Mouse (Mus musculus) thymus, postnatal 36 days (tissue): ENCODE results near the gene Ttc14.
A peak's percentile ranks its signal among the peaks of the same experiment; 100 is the strongest.

ENCODE experiments used
- DNase-seq, 2 experiments: peaks; one replicate each; pipeline ENCODE4 v3.0.0; 2022; ENCODE audit warnings: mixed read lengths in 2 of 2

Ttc14 gene

GRCm38 (mm10) chr3:33799617-33800512 lies at the start of gene Ttc14:
Gene Ttc14, plus strand, starts transcription at chr3:33799832.
- peak; percentile 98 for DNase-seq

GRCm38 (mm10) chr3:33790975-33791374 lies 8.7 kb upstream of the Ttc14 start:
- no peak for DNase-seq

GRCm38 (mm10) chr3:33800513-33800820 lies 835 bp downstream of the Ttc14 start:
- DNase-seq: no peak

GRCm38 (mm10) chr3:33807151-33807550 lies 7.5 kb downstream of the Ttc14 start:
- DNase-seq: no peak

- no peak for DNase-seq
Measured at GRCm38 (mm10) chr3:33824135-33824946, 24.7 kb downstream of the Ttc14 start.

GRCm38 (mm10) chr3:33832351-33832750 lies 32.7 kb downstream of the Ttc14 start:
- DNase-seq: no peak

GRCm38 (mm10) chr3:33836576-33836975 lies 36.9 kb downstream of the Ttc14 start:
- no peak for DNase-seq

- no peak for DNase-seq
Measured at GRCm38 (mm10) chr3:33838877-33839276, 39.2 kb downstream of the Ttc14 start.

GRCm38 (mm10) chr3:33843801-33844632 lies 44.4 kb downstream of the Ttc14 start, which contains the start of gene Ccdc39:
Gene Ccdc39, minus strand, starts transcription at chr3:33844310.
- peak; percentile 51 to 55 for DNase-seq

- no peak for DNase-seq
Measured at GRCm38 (mm10) chr3:33846639-33847038, 47.0 kb downstream of the Ttc14 start.

- DNase-seq: no peak
Measured at GRCm38 (mm10) chr3:33850856-33851255, 51.2 kb downstream of the Ttc14 start.

GRCm38 (mm10) chr3:33853062-33853461 lies 53.4 kb downstream of the Ttc14 start:
- no peak for DNase-seq

- DNase-seq: no peak
Measured at GRCm38 (mm10) chr3:33858939-33859338, 59.3 kb downstream of the Ttc14 start.

GRCm38 (mm10) chr3:33864000-33864540 lies 64.4 kb downstream of the Ttc14 start:
- DNase-seq: no peak
